Mouse (Mus musculus) gastrocnemius, postnatal 36 days (tissue): ENCODE measurements around the gene Lrtm1. TPM values are rescaled to one million over a fixed set of nuclear protein-coding genes. Genes with fewer than 3 reads are reported as not detected.

Experiments used
- DNase-seq, 2 experiments: peaks; one replicate each; pipeline ENCODE4 v3.0.0; 2022
- intact Hi-C: fragments of 180-260 bp; cut with DNase I; formaldehyde crosslinking; loops from one replicate; pipeline ENCODE4 v1.15.1; 2025
- total RNA-seq, 2 experiments: library from RNA; stranded (reverse); gene quantifications; 2 replicates each; pipeline ENCODE4 v1.2.3; 2021

The Lrtm1 gene
- total RNA-seq, 2 experiments from 2014 or later = 19.0 to 24.8 TPM

DNA sequence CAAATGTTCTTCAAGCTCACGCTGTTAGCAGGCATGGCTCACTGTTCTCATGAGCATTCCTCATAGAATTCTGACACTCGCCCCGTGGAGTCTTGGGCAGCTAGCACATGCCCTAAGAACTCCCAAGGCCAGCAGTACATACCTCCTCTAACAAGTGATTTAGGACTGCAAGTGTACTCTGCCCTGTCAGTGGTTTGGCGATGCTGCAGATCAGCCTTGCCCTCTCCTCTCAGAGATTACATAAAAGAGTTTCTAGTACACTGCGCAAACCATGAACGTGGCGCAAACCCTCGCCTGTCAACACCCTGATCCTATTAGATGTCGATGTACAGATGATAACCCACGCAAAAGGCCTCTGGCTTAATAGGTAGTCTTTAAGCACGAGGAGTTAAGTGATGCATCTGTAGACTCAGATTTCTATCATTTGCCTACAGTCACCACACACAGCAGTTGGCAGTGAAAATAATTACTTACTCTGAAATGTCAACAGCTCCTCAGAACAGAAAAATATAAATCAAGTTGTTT is 11.9 kb downstream of the Lrtm1 start:
- no peak for DNase-seq
- intact Hi-C loops = no loop called here

DNA sequence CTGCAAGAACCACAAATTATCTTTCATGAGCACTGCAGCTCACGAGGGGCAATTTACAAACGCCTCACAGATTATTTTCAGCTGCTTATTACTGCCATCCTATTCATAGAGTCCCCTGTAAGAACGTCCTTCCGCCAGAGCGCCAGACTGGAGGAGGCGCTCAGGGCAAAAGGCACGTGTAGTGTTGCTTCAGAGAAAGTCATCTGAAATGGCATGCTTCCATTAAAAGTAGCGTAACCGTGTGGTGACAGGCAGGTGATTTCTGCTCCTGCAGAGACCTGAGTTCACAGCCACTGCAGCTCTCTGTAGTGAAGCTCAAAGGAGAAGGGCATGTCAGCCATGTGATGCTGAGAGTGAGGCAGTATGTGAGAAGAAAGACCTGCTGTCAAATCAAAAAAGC is 12.5 kb downstream of the Lrtm1 start:
- intact Hi-C loops = no loop called here
- DNase-seq = no peak

DNA sequence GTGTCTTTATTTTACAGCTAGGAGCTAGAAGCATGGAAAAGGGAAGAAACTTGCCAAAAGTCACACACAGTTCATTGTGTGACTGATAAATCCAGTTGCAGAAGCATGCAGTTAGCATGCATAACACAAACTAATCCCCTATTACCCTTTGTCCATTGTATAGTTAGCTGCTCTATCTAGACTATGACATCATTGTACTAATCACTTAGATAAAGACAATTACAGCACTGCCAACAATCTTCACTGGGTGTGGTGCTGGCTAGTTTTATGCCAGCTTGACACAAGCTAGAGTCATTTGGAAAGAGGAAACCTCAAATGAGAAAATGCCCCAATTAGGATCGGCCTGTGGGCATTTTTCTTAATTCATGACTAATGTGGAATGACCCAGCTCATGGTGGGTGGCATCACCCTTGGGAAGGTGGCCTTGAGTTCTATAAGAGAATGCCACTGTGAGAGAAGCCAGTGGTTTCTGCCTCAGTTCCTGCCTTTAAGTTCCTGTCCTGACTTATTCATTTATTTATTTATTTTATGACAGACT is 13.9 kb downstream of the Lrtm1 start:
- DNase-seq = no peak
- intact Hi-C loops = no loop called here

DNA sequence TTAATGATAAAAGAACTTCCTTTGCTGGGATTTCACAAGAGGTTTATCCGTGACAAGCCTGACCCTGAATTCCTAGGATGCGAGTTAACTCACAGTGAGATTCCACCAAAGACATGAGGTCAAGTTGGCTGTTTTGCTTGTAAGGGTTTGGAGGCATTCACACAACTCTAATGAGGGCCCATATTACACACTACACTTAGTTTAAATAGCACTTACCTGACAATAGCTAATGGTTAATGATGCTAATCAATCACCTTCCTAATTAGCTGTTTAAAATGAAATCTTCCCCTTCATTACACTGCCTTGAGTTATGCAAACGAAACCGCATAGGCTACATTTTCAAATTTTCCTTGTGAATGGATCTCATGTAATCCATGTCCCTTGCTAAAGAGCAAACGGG is 20.2 kb downstream of the Lrtm1 start:
- intact Hi-C loops = no loop called here
- no peak for DNase-seq

DNA sequence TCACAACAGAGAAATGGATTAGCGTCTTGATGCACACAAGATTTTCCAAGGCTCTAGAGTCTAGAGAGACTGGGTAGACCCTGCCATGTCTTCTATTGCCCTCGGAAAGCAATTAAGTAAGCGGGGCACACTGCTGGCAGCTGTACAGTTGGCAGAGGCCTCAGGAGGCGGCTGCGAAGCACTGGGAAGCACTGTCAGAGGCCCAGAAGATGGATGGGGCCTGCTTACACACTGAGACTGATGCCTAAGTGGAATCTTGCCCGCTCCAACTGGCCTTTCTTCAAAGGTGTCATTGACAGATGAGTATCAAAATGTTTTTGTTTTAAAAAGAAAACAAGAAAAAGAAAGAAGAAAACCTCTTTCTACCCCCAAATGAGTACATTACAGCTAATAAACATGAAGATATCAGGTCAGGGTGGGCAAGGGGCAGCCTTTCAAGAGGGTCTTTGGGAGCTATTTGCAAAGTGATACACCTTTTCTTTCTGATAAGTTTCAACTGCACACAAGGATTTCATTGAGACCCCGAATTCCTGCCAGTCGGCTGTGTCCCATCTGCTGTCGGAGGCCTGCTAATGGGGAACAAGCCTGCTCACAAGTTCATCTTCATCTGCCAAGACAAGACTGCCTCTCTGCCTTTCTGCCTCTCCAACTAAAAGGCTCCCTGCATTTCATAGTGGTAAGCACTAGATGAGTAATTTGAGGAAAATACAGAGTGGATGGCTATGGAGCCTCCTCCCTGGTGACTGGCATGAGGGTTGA is 22.8 kb downstream of the Lrtm1 start:
- intact Hi-C loops = no loop called here
- DNase-seq = no peak

DNA sequence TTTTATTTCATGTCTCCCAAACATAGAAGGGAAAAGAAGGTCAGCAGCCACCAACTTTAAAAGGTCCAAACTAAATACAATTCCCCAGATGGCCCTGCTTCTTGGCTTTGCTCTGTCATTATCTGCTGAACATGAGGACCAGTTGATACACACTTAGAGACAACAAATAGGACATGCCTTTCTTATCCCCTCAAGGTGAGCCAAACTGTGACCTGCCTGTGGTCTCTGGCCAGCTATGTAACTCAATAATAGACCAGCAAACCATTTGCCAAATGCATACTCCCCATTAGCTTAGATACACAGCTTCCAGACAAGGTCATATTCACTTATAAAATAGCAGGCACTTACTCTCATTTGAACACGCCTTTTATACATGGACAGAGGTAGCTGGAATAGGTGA is 23.5 kb downstream of the Lrtm1 start:
- intact Hi-C loops = no loop called here
- no peak for DNase-seq

DNA sequence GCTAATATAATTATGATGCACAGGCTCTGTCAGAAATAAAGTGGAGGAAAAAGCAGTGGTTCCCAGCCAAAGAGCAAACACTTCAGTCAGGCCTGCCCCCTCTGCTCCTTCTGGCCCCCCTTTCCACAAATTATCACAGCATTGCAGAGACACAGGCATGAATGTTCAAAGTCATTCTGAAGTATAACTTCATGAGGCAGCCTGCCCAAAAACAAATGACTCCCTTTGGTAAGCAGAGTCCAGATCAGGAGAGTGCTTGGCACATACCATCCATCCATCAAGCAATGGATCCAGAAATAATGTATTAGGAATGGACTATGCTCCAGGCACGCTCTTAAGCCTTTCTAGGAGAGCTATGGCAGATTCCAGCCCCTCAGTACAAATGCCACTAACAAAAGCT is 24.3 kb downstream of the Lrtm1 start:
- DNase-seq = no peak
- intact Hi-C loops = no loop called here

DNA sequence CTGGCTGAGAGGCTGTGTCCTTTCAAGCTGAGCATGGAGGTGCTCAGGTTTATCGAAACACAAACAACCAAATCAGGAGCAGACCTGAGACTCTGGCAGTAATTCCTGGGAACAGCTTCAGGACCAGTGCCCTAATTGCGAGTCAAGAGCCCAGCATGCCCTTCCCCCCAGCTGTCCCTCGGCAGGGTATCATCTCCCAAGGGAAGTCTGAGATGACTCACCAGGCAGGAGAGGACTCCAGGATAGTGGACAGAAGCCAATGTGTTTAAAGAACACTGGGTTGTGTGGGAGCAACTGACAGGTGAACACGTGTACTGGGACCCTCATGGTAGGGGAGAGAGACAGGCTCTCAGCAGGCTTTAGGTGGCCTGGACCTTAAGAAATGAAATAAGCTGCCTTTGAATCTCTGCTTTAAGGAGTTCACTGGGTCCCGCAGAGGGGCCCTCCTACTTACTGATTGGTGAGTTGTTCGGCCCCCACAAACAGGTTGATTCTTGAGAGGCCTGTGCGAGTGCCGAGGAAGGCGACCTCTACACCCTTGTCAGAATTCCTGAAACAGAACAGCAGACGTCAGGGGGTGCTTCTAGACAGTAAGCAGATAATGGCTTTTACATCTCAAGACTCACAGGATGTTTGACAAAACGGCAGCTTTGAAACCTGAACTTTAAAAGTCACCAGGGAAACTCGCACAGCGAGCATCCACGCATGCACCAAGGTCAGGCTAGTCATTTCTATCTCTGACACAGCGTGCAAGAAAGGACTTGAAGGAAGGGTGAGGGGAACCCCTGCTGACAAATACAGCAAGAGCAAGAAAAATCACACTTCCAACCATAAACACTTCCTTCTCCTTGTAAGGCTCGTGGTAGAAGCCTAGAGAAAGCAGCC is 34.2 kb downstream of the Lrtm1 start:
- intact Hi-C loops = no loop called here
- no peak for DNase-seq

- no peak for DNase-seq
- intact Hi-C loops = no loop called here
Observed at GRCm38 (mm10) chr14:29060679-29061078, 42.7 kb downstream of the Lrtm1 start.

GRCm38 (mm10) chr14:29061491-29061890 is 43.5 kb downstream of the Lrtm1 start:
- no peak for DNase-seq
- intact Hi-C loops = no loop called here

DNA sequence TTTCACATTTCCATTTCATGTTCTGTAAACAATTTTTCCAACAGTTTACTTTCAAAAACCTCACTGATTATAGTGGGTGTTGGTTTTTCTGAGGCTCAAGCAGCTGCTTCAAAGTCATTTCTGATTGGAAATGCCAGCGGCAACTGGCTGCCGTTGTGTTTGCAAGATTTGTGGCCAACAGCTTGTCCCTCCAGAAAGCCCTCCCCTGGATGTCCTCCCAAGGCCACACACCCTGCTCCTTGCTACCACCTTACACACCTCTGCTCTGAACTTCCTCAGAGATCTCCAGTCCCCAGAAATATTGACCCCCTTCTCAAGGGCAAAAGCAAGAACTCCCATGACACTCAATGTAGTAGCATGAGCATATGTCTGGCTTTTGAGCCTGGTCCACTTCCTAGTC is 44.7 kb downstream of the Lrtm1 start:
- no peak for DNase-seq
- intact Hi-C loops = no loop called here

DNA sequence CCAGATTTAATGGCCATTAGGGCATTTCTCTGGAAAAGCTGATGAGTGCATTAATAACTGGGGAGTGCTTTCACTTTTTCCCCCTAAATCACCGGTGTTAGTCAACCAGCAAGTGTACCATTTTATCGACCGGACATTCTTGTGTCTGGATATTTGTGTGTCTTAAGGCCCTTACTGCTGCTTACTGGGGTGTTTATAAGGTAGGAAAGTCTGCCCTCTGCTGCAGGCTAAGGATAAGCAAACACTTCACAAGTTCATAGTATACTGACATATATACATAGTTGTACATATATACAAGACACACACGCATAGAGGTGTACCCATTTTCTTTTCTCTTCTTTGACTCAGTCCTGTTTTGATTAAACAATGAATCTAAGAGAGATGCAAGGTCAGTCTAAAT is 55.7 kb downstream of the Lrtm1 start:
- no peak for DNase-seq
- intact Hi-C loops = loop anchor here (2.0 kb wide), 1 partner anchor 125 kb away; no protein-coding TSS in a partner anchor

DNA sequence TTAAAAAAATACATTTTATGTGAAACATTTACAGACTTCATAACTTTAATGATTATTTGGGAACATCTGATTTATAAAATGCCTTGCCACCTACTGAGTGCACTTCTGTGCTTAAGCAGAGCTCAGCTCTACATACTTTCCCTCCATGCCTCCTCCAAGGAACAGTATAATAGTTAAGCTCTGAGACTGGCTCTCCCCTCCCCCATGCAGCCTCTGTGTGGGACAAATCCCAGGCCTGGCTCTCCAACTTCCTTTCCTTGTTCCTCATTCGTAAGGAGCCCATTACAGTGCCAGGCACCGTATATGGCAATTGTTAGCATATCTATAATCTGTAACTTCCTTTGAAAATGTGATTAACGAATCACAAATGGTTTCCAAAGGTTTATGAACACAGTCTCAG is 59.4 kb downstream of the Lrtm1 start:
- DNase-seq = no peak
- intact Hi-C loops = no loop called here

DNA sequence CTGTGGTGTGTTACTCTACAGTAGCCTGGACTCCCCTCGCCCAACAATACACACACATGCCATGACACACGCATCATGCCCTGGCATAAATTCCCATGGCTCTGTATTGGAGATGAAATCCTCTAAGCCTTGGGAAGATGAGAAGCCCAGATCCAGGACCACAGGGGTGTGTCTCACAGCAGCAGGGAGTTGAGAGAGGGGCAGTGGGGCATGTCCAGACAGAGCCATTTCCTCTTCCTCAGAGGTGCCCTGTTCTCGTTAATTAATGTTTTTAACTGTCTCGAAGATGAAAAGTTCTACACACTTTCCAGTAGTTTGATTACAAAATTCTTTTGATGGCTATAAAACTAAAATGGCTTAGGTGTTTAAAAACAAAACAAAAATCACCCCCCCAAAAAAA is 62.2 kb downstream of the Lrtm1 start:
- DNase-seq = no peak
- intact Hi-C loops = no loop called here

DNA sequence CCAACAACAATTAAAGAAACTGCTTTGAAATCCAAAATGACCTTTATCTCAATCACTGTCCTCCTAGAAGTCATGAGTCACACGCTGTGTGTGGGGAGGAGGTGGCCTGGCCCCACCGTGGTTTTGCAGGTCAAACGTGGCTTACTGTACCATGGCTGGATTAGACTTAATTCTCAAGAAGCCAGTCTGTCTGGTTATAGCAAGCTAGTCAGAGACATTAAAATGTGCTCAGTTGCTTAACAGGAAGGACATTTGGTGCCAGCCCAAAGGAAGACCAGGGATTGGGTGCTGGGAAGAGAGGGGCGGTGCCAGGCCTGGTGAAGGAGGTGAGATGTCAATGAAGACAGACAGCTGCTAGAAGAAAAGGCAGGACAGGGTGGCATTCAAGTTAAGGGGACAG is 62.6 kb downstream of the Lrtm1 start:
- intact Hi-C loops = no loop called here
- DNase-seq = no peak

DNA sequence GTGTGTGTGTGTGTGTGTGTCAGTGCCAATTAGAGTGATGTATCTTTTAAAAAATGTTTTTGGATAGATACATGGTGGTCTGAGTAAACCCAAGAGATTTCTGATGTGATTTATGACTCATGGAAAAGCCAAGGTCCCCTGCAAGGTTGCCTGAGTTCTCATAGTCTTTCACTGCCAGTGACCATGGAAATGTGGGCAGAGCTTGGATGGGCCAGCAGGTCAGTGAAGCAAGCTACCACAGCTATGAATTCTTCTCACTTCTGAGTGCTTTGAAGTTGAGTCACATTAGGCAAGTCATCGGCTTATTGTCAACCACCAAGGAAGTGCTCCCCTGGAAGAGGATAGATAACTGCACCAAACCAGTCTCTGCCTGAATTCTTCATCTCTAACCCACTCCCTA is 64.2 kb downstream of the Lrtm1 start:
- intact Hi-C loops = no loop called here
- DNase-seq = no peak
